Mouse (Mus musculus) olfactory bulb, adult 2 months (tissue): ENCODE results near the gene 1810062G17Rik.

ENCODE experiments used
- CTCF ChIP-seq: fragments of 200-500 bp; IDR thresholded peaks from 2 replicates; pipeline ENCODE4 v1.5.1; 2012; ENCODE audit warnings: low read depth, mild to moderate bottlenecking, low read length, moderate library complexity; ENCODE audit not compliant: insufficient read depth
- POLR2A ChIP-seq: fragments of 200-500 bp; IDR thresholded peaks from 2 replicates; pipeline ENCODE4 v1.6.1; 2012; ENCODE audit warnings: mild to moderate bottlenecking, low read depth, low read length, moderate library complexity; ENCODE audit not compliant: insufficient read depth

- no peak for TF ChIP-seq CTCF
- no peak for TF ChIP-seq POLR2A
These were observed 15.8 kb downstream of the 1810062G17Rik start for GRCm38 (mm10) chr3:36491535-36491934.
